Mouse (Mus musculus) CH12.LX (cell line): ENCODE measurements around the gene Mbl2. TPM values are rescaled to one million over a fixed set of nuclear protein-coding genes. Genes with fewer than 3 reads are reported as not detected.

Experiments used
- DNase-seq: peaks from one replicate; pipeline ENCODE4 v3.0.0-alpha.2; 2013; ENCODE audit errors: extremely low read depth
- H3K27ac ChIP-seq: 2 replicates; pipeline ENCODE4 v1.5.1; 2012; ENCODE audit warnings: low read depth, mild to moderate bottlenecking, control low read depth, moderate library complexity; ENCODE audit not compliant: insufficient read depth
- H3K27me3 ChIP-seq: replicated peaks from 2 replicates; pipeline ENCODE3; 2012; ENCODE audit warnings: inconsistent platforms
- H3K36me3 ChIP-seq, 2 experiments: replicated peaks in 1 of 2; 2 replicates each; pipeline versions ENCODE3 to v1.6.1; 2012; ENCODE audit warnings: inconsistent platforms in 1 of 2, low read length in 1 of 2, mild to moderate bottlenecking in 1 of 2, mixed read lengths in 1 of 2, moderate library complexity in 1 of 2; ENCODE audit not compliant: control insufficient read depth in 1 of 2, insufficient read depth in 1 of 2
- H3K4me1 ChIP-seq, 2 experiments: 2 replicates each; pipeline ENCODE4 v1.6.1; 2012; ENCODE audit warnings: inconsistent platforms in 1 of 2, moderate library complexity in 1 of 2; ENCODE audit not compliant: insufficient read depth in 2 of 2, control insufficient read depth in 1 of 2
- H3K4me2 ChIP-seq: 2 replicates; pipeline ENCODE4 v1.6.1; 2012; ENCODE audit warnings: low read depth, mild to moderate bottlenecking, control low read depth; ENCODE audit not compliant: poor library complexity, insufficient read depth, severe bottlenecking
- H3K4me3 ChIP-seq, 3 experiments: fragments of 150-350 bp in 1 of 3; sonication (generic) in 1 of 3; replicated peaks in 1 of 3; 2 replicates each; pipeline versions ENCODE3 to v1.5.1; 2011 to 2012; ENCODE audit warnings: low read depth in 2 of 3, low read length in 2 of 3, mild to moderate bottlenecking in 2 of 3, moderate library complexity in 2 of 3, control low read depth in 1 of 3, improper control_type of control experiment in 1 of 3, inconsistent platforms in 1 of 3, mixed read lengths in 1 of 3; ENCODE audit not compliant: poor library complexity in 1 of 3
- H3K79me2 ChIP-seq: replicated peaks from 2 replicates; pipeline ENCODE4 v1.6.1; 2012; ENCODE audit warnings: mild to moderate bottlenecking, moderate library complexity; ENCODE audit not compliant: control insufficient read depth, poor library complexity, insufficient read depth, severe bottlenecking; ENCODE audit errors: extremely low read depth
- H3K9ac ChIP-seq: 2 replicates; pipeline ENCODE4 v1.6.1; 2012; ENCODE audit warnings: low read depth, mild to moderate bottlenecking, control low read depth, moderate library complexity; ENCODE audit not compliant: insufficient read depth
- H3K9me3 ChIP-seq: replicated peaks from 2 replicates; pipeline ENCODE3; 2012; ENCODE audit warnings: low read length, inconsistent platforms, mixed read lengths
- CHD1 ChIP-seq: IDR thresholded peaks from 2 replicates; pipeline ENCODE4 v1.6.1; 2012; ENCODE audit warnings: low read depth, low read length, improper control_type of control experiment, inconsistent platforms
- CTCF ChIP-seq, 2 experiments: IDR thresholded peaks in 1 of 2; conservative IDR thresholded peaks in 1 of 2; 2 replicates each; pipeline ENCODE4 v1.5.1; 2011 to 2012; ENCODE audit warnings: low read depth in 2 of 2, low read length in 2 of 2, improper control_type of control experiment in 1 of 2, inconsistent platforms in 1 of 2, mild to moderate bottlenecking in 1 of 2, moderate library complexity in 1 of 2
- GABPA ChIP-seq: IDR thresholded peaks from 2 replicates; pipeline ENCODE4 v1.6.1; 2012; ENCODE audit warnings: low read depth, low read length, improper control_type of control experiment, inconsistent platforms; ENCODE audit not compliant: insufficient replicate concordance
- JUND ChIP-seq: conservative IDR thresholded peaks from 2 replicates; pipeline ENCODE4 v1.6.1; 2011; ENCODE audit warnings: low read depth, low read length, improper control_type of control experiment
- MAZ ChIP-seq: IDR thresholded peaks from 2 replicates; pipeline ENCODE4 v1.6.1; 2012; ENCODE audit warnings: low read depth, mild to moderate bottlenecking, inconsistent platforms, low read length, improper control_type of control experiment, moderate library complexity
- MEF2A ChIP-seq: IDR thresholded peaks from 2 replicates; pipeline ENCODE4 v1.6.1; 2014; ENCODE audit warnings: low read depth, mild to moderate bottlenecking, inconsistent platforms, low read length, improper control_type of control experiment, borderline replicate concordance
- MYC ChIP-seq: IDR thresholded peaks from 2 replicates; pipeline ENCODE4 v1.6.1; 2011; ENCODE audit warnings: low read depth, mild to moderate bottlenecking, improper control_type of control experiment, low read length
- NELFE ChIP-seq: IDR thresholded peaks from 2 replicates; pipeline ENCODE4 v1.6.1; 2011; ENCODE audit warnings: low read depth, low read length, improper control_type of control experiment
- POLR2AphosphoS2 ChIP-seq: IDR thresholded peaks from 2 replicates; pipeline ENCODE4 v1.6.1; 2011; ENCODE audit warnings: low read depth, low read length, improper control_type of control experiment
- RAD21 ChIP-seq: IDR thresholded peaks from 2 replicates; pipeline ENCODE4 v1.6.1; 2011; ENCODE audit warnings: low read depth, mild to moderate bottlenecking, low read length, improper control_type of control experiment, moderate library complexity
- TCF12 ChIP-seq: IDR thresholded peaks from 2 replicates; pipeline ENCODE4 v1.6.1; 2014; ENCODE audit warnings: low read depth, mild to moderate bottlenecking, inconsistent platforms, low read length, improper control_type of control experiment
- UBTF ChIP-seq: IDR thresholded peaks from 2 replicates; pipeline ENCODE4 v1.6.1; 2012; ENCODE audit warnings: low read depth, mild to moderate bottlenecking, inconsistent platforms, low read length, improper control_type of control experiment, moderate library complexity
- ZC3H11A ChIP-seq: IDR thresholded peaks from 2 replicates; pipeline ENCODE4 v1.6.1; 2012; ENCODE audit warnings: low read depth, mild to moderate bottlenecking, inconsistent platforms, low read length, improper control_type of control experiment
- ZKSCAN1 ChIP-seq: IDR thresholded peaks from 2 replicates; pipeline ENCODE4 v1.6.1; 2012; ENCODE audit warnings: low read depth, inconsistent platforms, low read length, improper control_type of control experiment, borderline replicate concordance
- ZMIZ1 ChIP-seq: IDR thresholded peaks from 2 replicates; pipeline ENCODE4 v1.6.1; 2012; ENCODE audit warnings: low read depth, mild to moderate bottlenecking, inconsistent platforms, low read length, improper control_type of control experiment
- dilution Hi-C: fragments of 300-500 bp; cut with MboI; formaldehyde crosslinking; loops from 2 replicates; pipeline ENCODE4 v1.14.3; 2020; ENCODE audit warnings: low sequenced_read_pairs; ENCODE audit not compliant: extremely low pct_unique_long_range_greater_than_20kb, extremely low pct_ligation_motif_present
- in situ Hi-C: fragments of 300-500 bp; cut with MboI; formaldehyde crosslinking; loops from 3 replicates; pipeline ENCODE4 v1.14.3; 2019; ENCODE audit warnings: low sequenced_read_pairs, low pct_ligation_motif_present, low pct_unique_long_range_greater_than_20kb, mixed read lengths
- polyA plus RNA-seq: library from polyadenylated mRNA; unstranded; fragments of >175 nt; gene quantifications from 2 replicates; pipeline ENCODE4 v1.2.1, GENCODE M21; 2012; ENCODE audit warnings: low read depth; ENCODE audit not compliant: insufficient read length
- total RNA-seq, 2 experiments: library from RNA; depleted of rRNA; stranded (reverse); fragments of 300-350 nt in 1 of 2; fragments of >200 nt in 1 of 2; gene quantifications; 2 replicates each; pipeline ENCODE4 v1.2.3; 2012 to 2014

Gene Mbl2
- total and polyA plus RNA-seq, 3 experiments: not detected

DNA sequence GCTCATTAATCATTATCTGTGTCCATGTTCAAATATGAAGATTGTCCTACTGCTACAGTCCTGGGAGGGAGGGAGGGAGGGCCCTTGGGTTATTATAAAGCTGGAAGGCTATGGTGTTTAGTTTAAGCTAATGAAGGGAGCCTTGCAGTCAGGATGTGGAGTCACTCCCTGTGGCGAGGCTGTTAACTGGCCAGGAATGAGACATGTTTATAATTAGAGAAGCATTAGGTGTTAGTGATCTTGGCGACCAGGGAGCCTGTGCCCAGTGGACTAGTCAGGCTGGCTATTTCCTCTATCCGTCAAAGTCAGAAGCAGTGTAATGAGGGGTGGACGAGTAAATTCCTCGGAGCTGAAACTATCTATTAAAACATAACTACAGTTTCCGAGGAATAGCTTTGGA, 23.6 kb downstream of the Mbl2 start:
- H3K27me3 ChIP-seq: no peaks in the 10 kb centered on the region
- no peaks in the 10 kb centered on the region for H3K36me3 ChIP-seq
- H3K4me3 ChIP-seq: no peak overlapping the region
- dilution Hi-C loops: no loop called here
- no peaks in the 10 kb centered on the region for H3K79me2 ChIP-seq
- H3K27ac ChIP-seq: no peak overlapping the region
- H3K4me1 ChIP-seq: no peaks in the 10 kb centered on the region
- TF ChIP-seq ZMIZ1: no peak
- no peak for TF ChIP-seq MAZ
- no peak for TF ChIP-seq CTCF (conservative IDR thresholded peaks at IDR 0.05 in 1 of 2, IDR thresholded peaks at IDR 0.05 in 1 of 2; ENCODE audit: low read depth in 2 of 2, low read length in 2 of 2)
- no peak for TF ChIP-seq CHD1
- TF ChIP-seq GABPA: no peak
- no peak for TF ChIP-seq MYC
- TF ChIP-seq UBTF: no peak
- TF ChIP-seq ZKSCAN1: no peak
- TF ChIP-seq RAD21: no peak
- no peak for TF ChIP-seq NELFE
- H3K9ac ChIP-seq: no peak overlapping the region
- peak overlapping the region; percentile 84; the same call in 1 of the 2 replicates for H3K4me2 ChIP-seq
- H3K9me3 ChIP-seq: no peaks in the 10 kb centered on the region
- in situ Hi-C loops: no loop called here
- no peak for DNase-seq

GRCm38 (mm10) chr19:30281125-30281524, 48.4 kb downstream of the Mbl2 start:
- in situ Hi-C loops: no loop called here
- Histone ChIP-seq H3K4me3 (no peak overlapping the region), H3K9me3 (no peaks in the 10 kb centered on the region), H3K79me2 (no peaks in the 10 kb centered on the region), H3K27me3 (no peaks in the 10 kb centered on the region), H3K4me2 (no peak overlapping the region), H3K36me3 (no peaks in the 10 kb centered on the region), H3K27ac (no peak overlapping the region), H3K4me1 (no peaks in the 10 kb centered on the region), H3K9ac (no peak overlapping the region)
- TF ChIP-seq POLR2AphosphoS2 (no peak), CTCF (conservative IDR thresholded peaks at IDR 0.05 in 1 of 2, IDR thresholded peaks at IDR 0.05 in 1 of 2; ENCODE audit: low read depth in 2 of 2, low read length in 2 of 2) (no peak), MYC (no peak), JUND (no peak), TCF12 (no peak), ZKSCAN1 (no peak), ZMIZ1 (no peak), ZC3H11A (no peak), MEF2A (no peak)
- dilution Hi-C loops: no loop called here
- DNase-seq: no peak
